Mouse (Mus musculus) urinary bladder, adult 18-20 months (tissue): ENCODE results near the gene Gm44579.
A peak's percentile ranks its signal among the peaks of the same experiment; 100 is the strongest.

Experiments used
- DNase-seq, 2 experiments: peaks; one replicate each; pipeline ENCODE4 v3.0.0; 2022; ENCODE audit warnings: low spot score in 2 of 2, mixed read lengths in 2 of 2

The Gm44579 gene

DNA sequence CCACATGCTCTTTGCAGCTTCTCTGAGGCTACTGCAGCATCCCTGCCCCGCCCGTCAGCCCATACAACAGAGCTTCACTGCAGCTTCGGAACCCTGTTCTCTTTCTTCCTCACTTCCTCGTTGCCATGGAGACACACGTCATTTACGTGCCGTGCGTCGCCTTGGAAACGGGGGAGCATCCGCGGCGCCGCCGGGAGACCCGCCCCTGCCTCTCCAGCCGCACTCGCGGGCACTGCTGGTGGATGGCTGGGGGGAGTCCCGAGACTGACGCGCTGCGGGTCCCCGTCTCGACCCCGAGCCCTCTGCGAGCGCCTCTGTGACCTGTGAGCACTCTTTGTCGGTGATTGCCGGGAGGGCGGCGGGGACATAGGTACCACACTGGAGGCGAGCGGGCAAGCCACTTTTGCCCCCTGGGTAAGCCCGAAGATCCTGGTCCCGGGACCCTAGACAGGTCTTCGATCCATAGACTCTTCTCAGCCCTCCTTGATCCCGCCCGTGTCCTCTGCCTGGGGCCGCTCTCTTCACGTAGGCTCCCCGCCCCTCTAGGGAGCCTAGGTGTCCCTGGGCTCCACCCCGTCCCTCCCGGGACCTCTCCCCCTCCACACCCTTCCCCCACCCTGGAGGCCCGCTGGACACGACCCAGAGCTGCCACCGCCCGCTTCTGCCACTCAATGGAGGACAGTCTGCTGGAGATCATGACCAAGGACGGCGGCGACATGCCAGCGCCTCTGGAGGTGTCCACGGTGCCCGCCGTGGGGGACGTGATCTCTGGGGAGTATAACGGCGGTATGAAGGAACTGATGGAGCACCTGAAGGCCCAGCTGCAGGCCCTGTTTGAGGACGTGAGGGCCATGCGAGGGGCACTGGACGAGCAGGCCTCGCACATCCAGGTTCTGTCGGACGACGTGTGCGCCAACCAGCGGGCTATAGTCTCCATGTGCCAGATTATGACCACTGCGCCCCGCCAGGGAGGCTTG lies 52.8 kb downstream of the Gm44579 start:
- peak; percentile 57 to 65 for DNase-seq

DNA sequence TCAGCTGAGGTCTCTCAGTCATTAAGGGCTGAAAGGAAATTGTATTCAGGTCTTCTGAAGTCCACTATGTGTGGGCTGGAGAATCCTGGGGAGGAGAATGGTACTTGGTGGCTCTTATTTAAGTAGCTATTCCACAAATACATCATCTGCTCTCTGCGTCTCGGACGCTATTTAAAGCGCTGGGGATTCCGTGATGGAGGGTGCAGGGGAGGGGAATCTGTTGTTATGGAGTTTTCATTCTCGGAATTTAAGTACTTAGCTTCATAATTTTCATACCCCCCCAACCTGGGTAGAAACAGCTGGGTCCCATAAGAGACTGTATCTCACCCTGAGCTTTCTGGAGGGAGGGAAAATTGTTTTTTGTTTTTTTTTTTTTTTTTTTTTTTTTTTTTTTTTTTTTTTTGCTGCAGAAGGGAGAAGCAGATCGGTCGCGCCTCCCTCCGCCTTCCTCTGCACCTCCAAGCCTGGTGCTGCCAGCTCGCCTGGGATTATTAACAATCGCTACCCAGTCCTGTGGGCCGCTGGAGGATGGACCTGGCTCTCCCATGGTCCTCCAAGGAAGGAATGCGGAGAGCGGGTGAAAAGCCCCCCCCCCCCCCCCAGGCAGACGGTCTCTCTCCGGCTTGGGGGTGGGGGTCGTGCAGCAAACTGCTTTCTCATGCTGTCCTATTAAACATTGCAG lies 53.7 kb downstream of the Gm44579 start, which contains the start of gene Ccdc184:
Gene Ccdc184, plus strand, starts transcription at position 196 of the 682 bp plus-strand sequence.
- DNase-seq: no peak

DNA sequence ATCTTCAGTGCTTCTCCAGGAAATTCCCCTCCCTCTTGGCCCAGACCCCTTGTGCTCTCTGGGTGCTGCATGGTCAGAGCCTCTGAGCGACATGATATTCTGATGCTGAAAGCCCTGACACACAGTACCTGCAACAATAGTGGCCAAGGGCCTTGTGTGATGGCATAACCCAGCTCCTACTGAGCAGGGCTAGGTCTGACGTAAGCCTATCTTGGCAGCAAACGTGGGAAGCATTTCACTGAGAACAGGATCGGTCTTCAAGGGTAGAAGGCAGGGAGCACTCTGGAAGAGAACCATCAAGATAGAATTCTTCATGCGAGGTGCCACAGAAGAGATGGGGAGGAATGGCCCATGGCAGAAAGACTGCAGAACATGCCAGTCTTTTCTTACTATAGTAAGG lies 55.3 kb downstream of the Gm44579 start, which contains the start of gene Asb8:
Gene Asb8, minus strand, starts transcription at position 101 of the 400 bp plus-strand sequence.
- DNase-seq: no peak

DNA sequence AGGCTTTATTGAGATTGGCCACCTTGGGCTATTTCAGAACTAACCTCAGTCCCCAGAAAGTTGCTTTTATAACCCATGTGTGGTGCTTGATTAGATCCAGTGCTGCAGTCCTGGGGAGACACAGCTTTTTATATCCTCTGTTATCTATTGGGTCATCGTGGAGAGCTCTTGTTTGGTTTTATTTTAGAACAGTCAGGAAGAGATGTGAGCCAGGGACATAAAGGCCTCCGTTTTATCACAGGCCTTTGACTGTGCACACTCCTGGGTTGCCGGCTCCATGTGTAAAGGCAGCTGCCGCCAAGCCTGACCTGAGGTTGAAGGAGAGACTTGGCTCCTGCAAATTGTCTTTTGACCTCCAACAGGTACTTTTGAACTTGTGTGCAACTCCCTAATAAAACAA lies 58.2 kb downstream of the Gm44579 start:
- no peak for DNase-seq

DNA sequence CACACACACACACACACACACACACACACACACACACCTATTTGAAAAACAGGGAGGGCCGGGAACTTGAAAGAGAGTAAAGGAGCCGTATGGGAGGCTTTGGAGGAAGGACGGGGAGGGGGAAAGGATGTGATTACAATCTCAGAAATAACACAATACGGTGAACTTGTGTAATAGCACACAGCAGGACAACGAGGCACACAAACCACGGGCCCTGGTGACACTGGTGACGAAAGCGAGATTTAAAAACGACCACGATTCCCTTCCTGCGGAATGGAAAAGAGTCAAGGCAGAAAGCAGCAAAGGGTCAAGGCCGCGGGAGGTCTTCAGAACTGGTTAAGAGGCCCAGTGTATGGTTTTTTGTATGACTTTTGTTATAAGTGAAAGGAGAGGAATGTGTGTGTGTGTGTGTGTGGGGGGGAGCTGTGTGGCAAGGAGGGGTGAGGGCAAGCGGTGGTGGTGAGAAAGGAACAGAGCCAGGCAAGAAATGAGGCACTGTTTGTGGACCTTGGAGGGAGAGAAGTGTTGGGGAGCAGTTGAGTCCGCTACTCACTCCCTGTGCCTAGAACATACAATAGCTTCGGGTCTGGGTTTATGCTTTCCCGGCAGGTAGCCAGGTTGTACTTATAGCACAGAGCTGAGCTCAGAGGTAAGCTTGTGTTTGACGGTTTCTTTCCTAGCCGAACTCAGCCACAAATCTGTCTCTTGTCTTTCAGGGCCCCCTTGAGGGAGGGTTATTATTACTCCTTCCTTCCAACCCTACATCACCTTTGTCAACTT lies 59.6 kb downstream of the Gm44579 start:
- DNase-seq: no peak

DNA sequence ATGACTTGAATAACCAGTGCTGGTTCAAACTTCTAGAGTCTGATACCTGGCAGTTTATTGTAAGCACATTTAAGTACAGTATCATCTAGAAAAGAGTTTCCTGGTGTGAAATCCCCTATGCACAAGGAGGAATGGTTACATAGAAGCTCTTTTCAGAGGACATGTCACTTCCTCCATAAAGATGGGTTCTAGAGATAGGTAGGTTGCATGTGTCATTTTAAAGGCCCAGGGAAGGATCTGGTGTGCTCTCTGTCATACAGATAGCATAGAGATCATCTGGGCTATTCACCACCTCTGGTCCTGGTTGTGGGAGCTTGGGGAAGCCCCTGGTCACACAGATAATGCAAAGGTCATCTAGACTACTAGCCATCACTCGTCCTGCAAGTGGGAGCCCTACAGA lies 63.5 kb downstream of the Gm44579 start:
- no peak for DNase-seq

DNA sequence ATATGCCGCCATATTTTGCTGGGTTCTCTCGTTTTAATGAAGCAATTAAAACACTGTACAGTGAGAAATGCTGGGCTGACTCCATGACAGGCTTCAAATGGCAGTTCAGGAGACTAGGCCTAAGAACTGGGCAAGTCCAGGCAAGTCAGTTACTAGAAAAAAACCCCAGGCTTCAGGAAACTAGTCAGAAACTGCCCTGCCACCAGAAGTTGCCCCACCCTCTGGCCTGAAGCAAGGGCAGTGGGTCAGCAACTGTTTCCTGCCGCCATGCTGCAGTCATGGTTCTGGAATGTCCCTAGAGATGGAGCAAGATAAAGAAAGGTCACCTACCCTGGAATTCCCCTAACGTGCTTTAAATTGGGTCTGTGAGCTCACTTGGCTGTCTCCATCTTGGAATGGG lies 64.8 kb downstream of the Gm44579 start:
- no peak for DNase-seq

DNA sequence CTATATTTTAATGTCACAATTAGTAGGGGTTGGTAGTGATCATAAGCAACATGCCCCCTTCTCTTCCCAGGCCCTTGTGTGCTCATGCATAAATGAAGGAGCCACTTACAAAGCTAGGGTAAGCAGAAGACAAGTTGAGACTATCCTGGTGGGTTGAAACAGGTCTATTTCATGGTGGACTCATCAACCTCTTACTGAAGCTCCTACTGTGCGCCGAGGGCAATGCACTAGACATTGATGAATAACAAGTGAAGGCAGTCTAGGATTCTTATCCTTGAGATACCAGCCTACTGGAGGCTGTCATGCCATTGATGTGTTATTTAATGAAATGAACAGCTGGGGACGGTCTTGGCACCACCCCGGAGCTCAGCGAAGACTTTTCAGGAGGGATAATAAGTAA lies 65.5 kb downstream of the Gm44579 start:
- no peak for DNase-seq

DNA sequence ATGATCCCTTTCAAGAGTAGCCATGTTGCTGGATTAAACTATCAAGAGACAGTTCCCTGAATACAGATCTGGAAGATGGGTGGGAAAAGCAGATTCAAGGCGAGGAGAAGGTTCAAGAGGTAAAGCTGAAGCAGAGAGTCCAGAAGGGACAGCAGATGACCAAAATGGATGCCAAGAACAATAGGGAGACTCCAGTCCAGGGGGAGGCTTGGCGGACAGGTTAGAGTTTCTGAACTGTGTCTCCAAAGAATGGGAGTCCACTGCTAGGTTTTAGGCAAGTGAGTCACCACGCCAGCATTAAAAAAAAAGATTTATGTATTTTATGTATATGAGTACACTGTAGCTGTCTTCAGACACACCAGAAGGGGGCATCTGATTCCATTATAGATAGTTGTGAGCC lies 66.1 kb downstream of the Gm44579 start:
- no peak for DNase-seq

DNA sequence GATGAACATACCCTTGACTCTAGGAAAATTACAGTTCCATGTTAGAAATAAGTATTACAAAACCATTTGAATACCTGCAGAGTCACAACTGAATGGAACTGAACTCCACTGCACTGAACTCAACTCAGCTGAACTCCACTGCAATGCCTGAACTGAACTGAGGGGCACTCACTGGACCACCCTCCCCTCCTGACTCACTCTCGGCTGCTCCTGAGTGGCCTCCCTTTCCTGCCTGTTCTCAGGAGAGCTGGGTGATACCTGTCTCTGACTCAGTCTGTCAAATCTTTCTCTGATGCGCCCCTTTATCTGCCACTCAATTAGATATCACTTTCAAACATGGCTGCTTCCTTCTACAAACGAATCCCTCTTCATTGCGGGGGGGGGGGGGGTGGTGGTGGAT lies 66.6 kb downstream of the Gm44579 start:
- no peak for DNase-seq

DNA sequence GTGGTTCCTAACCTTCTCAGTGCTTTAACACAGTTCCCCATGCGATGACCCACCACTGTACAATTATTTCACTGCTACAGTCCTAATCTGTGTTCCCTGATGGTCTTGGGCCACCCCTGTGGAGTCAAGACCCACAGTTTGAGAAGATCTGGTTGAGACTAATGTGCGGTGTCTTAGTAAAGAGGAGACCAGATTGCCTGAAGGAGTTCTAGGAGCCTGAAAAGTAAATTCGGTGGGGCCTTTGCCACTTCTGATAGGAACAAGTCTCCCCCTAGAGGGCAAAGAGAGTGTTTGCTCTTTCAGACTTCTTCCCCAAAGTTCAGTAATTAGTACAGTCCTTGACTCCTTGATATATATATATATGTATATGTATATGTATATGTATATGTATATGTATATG lies 67.2 kb downstream of the Gm44579 start:
- no peak for DNase-seq

DNA sequence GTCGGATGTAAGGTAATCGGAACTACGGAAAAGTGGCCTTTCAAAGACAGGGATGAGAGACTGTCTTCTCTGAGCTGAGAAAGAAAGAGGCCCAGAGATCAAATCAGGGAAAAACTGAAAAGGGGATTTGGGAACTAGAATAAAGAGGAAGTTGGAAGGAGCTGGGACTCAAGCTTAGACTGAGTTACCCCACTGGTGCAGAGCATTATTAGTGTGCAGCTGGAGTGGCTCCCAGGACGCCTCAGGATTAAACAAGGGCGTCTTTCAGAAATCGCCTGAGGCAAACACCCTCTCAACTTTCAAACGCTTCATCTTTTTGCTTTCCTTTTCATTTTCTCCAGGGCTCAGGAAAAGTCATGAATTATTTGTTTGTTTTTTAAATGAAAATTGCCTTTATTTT lies 67.9 kb downstream of the Gm44579 start:
- DNase-seq: no peak

DNA sequence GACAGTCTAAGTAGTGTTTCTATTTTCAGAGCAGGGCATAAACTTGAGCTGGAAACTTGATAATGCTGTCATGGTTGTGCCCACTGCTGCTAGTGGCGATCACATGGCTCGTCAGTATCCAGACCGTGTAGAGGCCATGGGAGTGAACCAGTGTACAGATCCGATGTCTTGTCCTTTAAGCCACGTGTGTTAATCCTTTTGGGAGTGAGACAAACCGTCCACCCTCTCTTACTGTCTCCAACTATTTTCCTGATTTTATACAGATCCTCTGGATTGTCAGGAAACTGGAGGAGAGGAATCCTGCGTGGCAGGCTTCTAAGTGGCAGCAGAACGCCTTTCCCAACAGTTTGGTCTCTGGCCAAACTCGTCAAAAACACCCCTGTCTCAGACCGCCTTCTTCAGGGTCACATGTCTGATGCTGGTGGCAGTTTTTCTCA lies 71.6 kb downstream of the Gm44579 start:
- DNase-seq: no peak

DNA sequence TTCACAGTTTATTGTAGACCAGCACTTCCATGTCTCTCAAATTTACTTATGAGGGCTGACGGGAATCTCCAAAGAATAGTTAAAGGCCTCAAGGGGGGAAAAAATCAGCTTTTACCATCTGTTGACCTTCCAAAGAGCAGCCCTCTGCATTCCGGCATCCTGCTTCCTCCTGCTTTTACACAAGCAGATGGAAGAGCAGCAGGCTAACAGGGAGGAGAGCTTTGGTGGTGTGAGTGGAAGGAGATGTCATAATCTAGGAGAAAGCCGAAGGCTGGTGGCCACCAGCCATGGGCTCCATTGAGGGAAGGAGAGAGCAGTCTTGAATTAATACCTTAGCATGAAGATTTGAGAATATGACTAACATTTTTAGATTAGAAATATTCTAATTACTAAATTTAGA lies 72.4 kb downstream of the Gm44579 start:
- no peak for DNase-seq

DNA sequence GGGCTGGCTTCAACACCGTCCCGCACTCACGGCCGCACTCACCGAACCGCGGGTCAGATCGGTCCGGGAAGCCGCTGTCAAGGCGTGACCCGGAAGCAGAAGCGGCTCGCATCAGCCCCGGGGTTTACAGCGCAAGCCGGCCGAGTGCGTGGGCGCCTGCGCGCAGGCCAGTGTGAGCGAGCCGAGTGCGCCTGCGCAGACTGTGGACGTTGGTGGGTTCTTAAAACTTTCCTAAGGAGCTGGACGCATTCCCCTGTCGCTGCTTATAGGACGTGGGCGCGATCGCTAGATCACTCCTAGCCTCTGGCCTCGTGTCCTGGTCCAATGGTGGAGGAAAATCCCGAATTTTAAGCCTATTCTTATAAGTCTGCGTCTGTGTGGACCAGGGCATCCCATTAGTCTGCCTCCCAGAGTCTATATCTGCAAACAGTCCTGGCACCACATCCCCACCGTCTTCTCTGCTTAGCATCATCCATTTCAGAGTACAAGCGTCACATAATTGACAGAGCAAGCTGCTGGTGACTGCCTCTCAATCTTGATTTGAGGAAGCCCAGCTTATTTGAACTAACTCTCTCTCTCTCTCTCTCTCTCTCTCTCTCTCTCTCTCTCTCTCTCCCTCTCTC lies 75.1 kb downstream of the Gm44579 start:
- DNase-seq: peak; percentile 73 to 87

DNA sequence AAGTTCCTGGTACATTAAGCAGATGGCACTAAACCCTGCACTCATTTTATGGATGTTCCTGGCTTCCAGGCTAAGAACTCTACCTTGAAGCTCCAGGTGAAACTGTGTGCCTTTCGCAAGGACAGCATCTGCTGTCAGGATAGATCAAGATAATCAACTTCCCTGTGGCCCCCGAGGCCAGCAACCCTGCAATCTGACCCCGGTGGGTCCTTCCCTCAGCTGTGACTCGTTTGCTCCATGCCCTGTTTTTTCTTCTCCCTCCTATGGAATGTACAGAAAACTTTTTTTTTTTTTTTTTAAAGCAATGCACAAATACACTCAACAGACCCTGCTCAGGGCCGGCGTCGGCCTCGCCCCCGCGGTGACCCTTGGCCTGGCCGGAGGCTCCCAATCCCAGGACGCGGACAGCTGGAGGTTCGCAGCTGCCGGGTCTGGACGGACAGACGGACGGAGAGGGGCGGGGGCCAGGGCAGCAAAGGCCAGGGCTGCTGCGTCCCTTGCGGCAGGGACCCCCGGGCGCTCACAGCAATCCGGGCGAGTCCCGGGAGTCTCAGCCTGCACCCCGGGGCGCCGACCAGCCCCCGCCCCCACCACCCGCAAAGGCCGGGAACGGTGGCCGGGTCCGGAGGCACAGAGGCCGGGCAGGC lies 75.8 kb downstream of the Gm44579 start:
- DNase-seq: peak in 1 of 2 experiments; percentile 44

DNA sequence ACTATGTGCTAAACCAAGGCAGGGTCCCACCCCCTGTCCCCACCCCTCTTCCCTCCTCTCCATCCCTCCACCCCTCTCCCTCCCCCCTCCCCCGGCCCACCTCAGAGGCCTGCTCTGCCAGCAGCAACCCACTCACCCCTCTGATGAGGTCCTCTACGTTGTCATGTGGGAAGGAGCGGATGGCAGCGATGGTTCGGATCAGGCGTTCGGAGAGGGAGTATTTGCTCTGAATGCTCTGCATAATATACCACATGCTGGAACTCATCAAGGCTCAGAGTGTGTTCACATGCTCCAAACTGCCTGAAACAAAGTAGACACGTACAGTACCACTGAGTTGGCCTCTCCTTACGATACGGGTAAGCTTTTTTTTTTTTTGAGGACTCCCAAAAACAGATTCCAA lies 78.3 kb downstream of the Gm44579 start:
- DNase-seq: no peak

DNA sequence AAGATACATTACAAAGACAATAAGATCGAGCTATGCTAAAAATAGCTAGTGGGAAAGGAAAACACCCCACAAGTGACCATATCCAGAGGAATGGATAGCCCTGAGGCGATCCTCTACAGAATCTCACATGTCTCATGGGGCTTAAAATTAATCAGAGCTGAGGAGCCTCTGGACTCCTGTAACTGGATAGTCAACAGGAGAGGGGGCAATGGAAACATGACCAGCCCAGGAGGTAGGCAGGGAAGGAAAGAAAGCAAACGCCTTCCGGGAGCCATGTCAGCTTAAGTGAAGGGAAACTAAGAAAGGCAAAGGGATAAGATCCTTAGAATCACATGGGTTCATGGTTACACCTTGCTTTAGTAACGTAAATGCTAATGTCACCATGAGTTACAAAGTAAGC lies 80.0 kb downstream of the Gm44579 start:
- DNase-seq: no peak

DNA sequence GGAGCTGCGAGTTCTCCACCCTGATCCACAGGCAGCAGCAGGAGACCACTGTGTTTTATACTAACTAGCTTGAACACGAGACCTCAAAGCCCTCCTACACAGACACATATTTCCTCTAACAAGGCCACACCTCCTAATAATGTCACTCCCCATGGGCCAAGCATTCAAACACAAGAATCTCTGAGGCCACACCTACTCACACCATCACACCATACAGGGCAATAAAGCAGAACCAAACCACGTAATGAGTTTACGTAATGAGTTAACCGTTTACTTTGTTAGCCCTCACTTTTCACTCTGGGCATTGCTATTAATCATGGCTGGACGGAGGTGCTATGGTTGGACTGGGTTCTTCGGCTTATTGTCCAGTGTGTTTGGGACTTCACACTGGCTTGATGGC lies 81.0 kb downstream of the Gm44579 start:
- no peak for DNase-seq

DNA sequence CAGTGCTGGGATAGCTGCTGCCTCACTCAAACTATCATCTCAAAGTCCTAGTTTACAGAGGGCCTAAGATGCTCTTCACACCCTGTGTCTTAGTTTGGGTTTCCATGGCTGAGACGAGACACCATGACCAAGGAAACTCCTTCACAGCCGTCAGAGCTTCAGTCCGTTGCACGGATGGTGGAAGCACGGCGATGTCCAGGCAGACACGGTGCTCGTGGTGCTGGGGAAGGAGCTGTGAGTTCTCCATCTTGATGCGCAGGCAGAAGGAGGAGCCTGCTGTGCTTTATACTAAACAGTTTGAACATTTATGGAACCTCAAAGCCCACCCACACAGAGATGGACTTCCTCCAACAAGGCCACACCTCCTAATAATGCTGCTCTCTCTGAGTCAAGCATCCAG lies 83.9 kb downstream of the Gm44579 start:
- DNase-seq: no peak
